ENCODE assay signal across 28 mouse cellular contexts in genomic region chr6:50734701-50735100, GRCm38 (mm10).
"Had no signal": no experiment of that assay in that cellular context is flagged by ENCODE, and none has a peak within 500 bp of the region (broad histone marks: within the 10 kb centered on the region; RNA-seq: fewer than 3 reads in every experiment).

No protein-coding gene starts in this region.

- H3K36me3 ChIP-seq: embryonic facial prominence, embryonic 10.5 days; embryonic facial prominence, embryonic 12.5 days; embryonic facial prominence, embryonic 13.5 days; embryonic facial prominence, embryonic 15.5 days; forebrain, embryonic 10.5 days; forebrain, embryonic 12.5 days; forebrain, embryonic 15.5 days had no signal

- H3K27me3 ChIP-seq: embryonic facial prominence, embryonic 12.5 days; embryonic facial prominence, embryonic 13.5 days; embryonic facial prominence, embryonic 15.5 days; forebrain, embryonic 12.5 days; forebrain, embryonic 13.5 days; forebrain, embryonic 15.5 days had no signal

- H3K9me3 ChIP-seq: embryonic facial prominence, embryonic 10.5 days; embryonic facial prominence, embryonic 12.5 days; embryonic facial prominence, embryonic 13.5 days; embryonic facial prominence, embryonic 15.5 days; forebrain, embryonic 10.5 days; forebrain, embryonic 12.5 days; forebrain, embryonic 13.5 days; forebrain, embryonic 15.5 days had no signal

- H3K4me3 ChIP-seq: embryonic facial prominence, embryonic 10.5 days; embryonic facial prominence, embryonic 12.5 days; embryonic facial prominence, embryonic 13.5 days; embryonic facial prominence, embryonic 15.5 days; erythroblast, embryonic 14.5 days; forebrain, embryonic 10.5 days; forebrain, embryonic 12.5 days; forebrain, embryonic 13.5 days; forebrain, embryonic 15.5 days; gastrocnemius, adult 2 months had no signal

- H3K4me2 ChIP-seq: embryonic facial prominence, embryonic 12.5 days; embryonic facial prominence, embryonic 13.5 days; embryonic facial prominence, embryonic 15.5 days; forebrain, embryonic 12.5 days; forebrain, embryonic 13.5 days; forebrain, embryonic 15.5 days had no signal

- ATAC-seq: forebrain, embryonic 13.5 days; forebrain, embryonic 14.5 days; forebrain, embryonic 15.5 days; forebrain, embryonic 16.5 days; forebrain, postnatal 0 days had no signal

- H3K4me1 ChIP-seq: embryonic facial prominence, embryonic 10.5 days; embryonic facial prominence, embryonic 12.5 days; forebrain, embryonic 10.5 days; forebrain, embryonic 13.5 days; forebrain, embryonic 15.5 days had no signal

- H3K9ac ChIP-seq: embryonic facial prominence, embryonic 12.5 days; embryonic facial prominence, embryonic 13.5 days; embryonic facial prominence, embryonic 15.5 days; forebrain, embryonic 12.5 days; forebrain, embryonic 13.5 days; forebrain, embryonic 15.5 days; forebrain, postnatal 0 days had no signal

- DNase-seq: cerebellum, adult 18-20 months; cerebellum, adult 2 months; cerebellum, adult 8-10 months; cerebellum, adult 9-10 months; cerebellum, adult 9-11 months; cerebellum, postnatal 10 days; cerebellum, postnatal 14 days; cerebellum, postnatal 25 days; cerebellum, postnatal 36 days; embryo, embryonic 11 days; forebrain, postnatal 0 days; gastrocnemius, adult 2 months; gastrocnemius, postnatal 10 days; gastrocnemius, postnatal 14 days; gastrocnemius, postnatal 25 days; gastrocnemius, postnatal 36 days; heart, adult 18-20 months had no signal

- H3K27ac ChIP-seq: embryonic facial prominence, embryonic 10.5 days; embryonic facial prominence, embryonic 12.5 days; embryonic facial prominence, embryonic 13.5 days; embryonic facial prominence, embryonic 15.5 days; forebrain, embryonic 10.5 days; forebrain, embryonic 12.5 days; forebrain, embryonic 13.5 days; forebrain, embryonic 15.5 days; gastrocnemius, adult 2 months had no signal
